Mouse (Mus musculus) heart, adult 18-20 months (tissue): ENCODE measurements around the gene 4930512M02Rik. TPM values are rescaled to one million over a fixed set of nuclear protein-coding genes. Genes with fewer than 3 reads are reported as not detected.
A peak's percentile ranks its signal among the peaks of the same experiment; 100 is the strongest.

Experiments
- DNase-seq, 2 experiments: peaks; one replicate each; pipeline ENCODE4 v3.0.0; 2021 to 2022; ENCODE audit warnings: mixed read lengths in 1 of 2
- total RNA-seq, 2 experiments: library from RNA; stranded (reverse); gene quantifications; 2 replicates each; pipeline ENCODE4 v1.2.3; 2021

The 4930512M02Rik gene
- total RNA-seq, 2 experiments from 2014 or later = not detected

DNA sequence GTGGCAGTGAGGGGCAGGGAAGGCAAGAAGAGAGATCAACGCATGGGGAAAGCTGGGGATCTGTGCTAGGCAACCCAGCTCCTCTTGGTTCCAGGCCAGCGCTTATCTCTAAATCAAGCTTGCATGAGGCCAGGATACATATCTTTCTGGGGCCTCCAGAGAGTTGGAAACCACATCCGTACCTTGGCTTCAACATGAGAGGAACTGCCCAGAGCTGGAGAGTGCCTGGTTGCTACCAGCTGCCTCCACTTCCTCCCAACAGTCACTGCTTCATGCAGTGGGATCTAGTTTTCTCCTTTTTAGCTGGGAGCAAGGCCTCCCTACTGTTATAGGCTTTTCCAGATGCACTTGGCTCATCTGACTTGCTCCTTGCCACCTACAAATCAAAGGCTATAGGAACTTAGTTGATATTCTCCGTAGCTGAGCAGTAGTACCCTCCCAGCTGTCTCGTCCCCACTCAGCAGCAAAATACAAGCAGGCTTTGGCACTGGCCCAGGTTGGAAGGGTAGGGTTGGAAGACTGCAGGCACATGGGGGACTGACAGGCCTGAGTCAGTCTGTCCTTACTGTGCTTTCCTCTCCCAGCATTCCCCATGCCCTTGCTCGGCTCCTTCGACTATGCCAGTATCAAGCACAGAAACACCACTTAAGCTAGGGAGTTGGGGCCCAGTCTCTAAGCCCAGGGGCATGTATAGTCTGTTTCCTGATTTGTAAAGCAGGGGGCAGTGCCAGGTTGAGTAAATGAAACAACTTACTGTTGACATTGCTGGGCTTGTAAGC lies 63.2 kb downstream of the 4930512M02Rik start:
- peak in 1 of 2 experiments; percentile 52 for DNase-seq

GRCm38 (mm10) chr11:11561118-11561517 lies 66.5 kb downstream of the 4930512M02Rik start:
- no peak for DNase-seq

DNA sequence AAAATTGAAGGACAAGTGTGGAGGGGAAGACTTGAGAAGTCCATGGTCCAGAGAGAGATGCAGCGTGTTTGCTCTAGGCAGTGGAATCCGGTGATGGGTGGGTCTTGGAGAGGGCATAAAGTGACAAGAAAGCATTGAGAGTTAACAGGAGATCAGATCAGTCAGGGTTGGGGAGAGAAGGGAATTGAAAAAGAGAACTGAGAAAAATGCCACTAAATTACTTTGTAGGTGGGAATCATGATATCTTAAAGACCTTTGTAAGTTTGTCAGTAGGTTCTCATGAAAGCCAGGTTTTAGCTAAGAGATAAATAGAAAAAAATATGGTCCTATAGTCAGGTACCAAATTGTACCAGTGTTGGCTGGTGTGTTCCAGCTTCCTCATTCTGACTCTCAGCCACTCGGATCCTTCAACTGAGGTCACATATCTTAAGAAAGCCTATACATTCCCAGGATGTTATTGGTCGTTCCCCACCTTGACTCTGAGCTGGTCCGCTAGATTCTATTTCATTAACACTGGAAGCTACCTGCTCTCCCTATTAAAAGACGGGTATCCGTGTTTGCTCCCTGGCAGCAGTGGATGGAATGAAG lies 68.4 kb downstream of the 4930512M02Rik start:
- DNase-seq = no peak

DNA sequence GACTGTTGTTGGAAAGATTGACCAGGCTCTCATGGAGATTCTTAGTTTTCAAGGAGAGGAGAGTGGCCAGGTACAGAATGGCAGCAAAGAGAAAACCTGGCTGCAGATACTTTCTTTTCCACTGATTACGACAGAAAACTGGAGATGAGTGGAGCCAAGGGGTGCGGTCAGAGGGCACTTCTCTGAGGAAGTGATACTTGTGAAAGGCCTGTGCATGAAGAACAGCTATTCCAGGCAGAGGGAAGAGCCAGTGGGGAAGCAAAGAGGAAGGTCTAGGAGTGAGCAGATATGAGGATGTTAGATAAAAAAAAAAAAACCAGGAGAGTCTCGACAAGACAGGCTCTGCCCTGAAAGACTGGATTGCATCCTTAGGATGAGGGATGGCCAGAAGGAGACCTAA lies 69.0 kb downstream of the 4930512M02Rik start:
- peak in 1 of 2 experiments; percentile 32 for DNase-seq

GRCm38 (mm10) chr11:11557173-11557967 lies 70.3 kb downstream of the 4930512M02Rik start:
- peak; percentile 46 to 69 for DNase-seq

- DNase-seq = no peak
Observed at GRCm38 (mm10) chr11:11556186-11556585, 71.4 kb downstream of the 4930512M02Rik start.

GRCm38 (mm10) chr11:11555563-11555962 lies 72.1 kb downstream of the 4930512M02Rik start:
- no peak for DNase-seq

DNA sequence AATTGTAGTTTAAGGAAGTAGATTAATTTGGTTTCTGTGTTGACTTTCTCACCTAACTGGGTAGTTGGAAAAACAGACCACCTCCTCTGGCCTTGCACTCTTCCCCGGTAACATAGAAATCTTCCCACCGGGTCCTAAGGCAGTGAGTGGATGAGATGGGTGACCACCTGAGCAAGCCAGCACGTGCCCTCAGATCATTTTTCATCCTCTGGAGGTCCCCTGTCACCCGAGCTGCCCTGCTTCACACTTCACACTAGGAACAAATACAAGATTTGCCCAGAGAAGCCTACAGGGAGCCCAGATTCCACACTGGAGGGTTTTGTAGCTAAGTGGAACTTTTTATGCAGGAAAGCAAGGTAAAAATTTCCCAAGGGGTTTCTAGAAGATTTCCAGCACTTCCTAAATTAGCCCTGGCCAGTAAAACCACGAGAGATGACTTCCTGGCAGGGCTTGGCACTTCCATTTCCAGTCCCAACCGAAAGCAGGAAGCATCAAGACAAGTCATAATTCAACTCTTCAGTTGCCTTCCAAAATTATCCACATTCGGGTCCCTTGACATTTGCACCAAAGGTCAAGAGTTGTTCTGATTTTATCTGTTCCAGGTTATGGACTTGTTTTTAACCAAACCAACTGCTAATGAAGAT lies 79.9 kb downstream of the 4930512M02Rik start:
- DNase-seq = no peak

- no peak for DNase-seq
Observed at GRCm38 (mm10) chr11:11546903-11547511, 80.6 kb downstream of the 4930512M02Rik start.

DNA sequence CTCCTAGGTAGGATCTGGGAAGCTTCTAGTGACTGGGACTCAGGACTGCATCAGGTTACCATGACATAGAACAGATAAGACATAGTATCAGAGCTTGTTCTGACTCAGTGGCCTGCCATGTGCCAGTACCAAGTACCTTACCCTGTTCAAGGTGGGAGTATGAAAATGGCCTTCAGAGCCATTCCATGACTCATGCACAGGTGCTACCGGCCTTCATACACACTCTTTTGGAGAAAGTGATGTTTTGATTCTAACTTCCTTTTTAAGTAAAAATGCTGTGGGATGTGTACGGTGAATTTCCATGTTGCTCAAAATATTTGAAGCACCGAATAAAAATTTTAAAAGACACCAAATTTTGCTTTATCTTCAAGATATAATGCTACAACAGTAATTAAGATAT lies 81.7 kb downstream of the 4930512M02Rik start:
- DNase-seq = no peak

Other genes with a start within 250 kb of the 4930512M02Rik start
- 1 to 10 TPM; 1.2 to 1.9 TPM for gene Spata48, start 165.7 kb downstream of the 4930512M02Rik start, total RNA-seq
- under 1 TPM; 0.57 to 0.80 TPM for gene Zpbp, start 165.4 kb downstream of the 4930512M02Rik start, total RNA-seq
- 1 to 10 TPM in 1 of 2 experiments, under 1 TPM in 1; 0.99 to 6.6 TPM for gene Ikzf1, start 57.2 kb upstream of the 4930512M02Rik start, total RNA-seq
- gene Fignl1, start 181.1 kb upstream of the 4930512M02Rik start, total RNA-seq = under 1 TPM; 0.44 to 0.62 TPM